Mouse (Mus musculus): ENCODE measurements at regions not wholly inside any gene's neighbourhood (a gene's known extent, or its start where the extent isn't known, plus 50 kb on each side); places are given as distances from the start of the nearest gene placed in this dataset.

- TF ChIP-seq POLR2A (IDR thresholded peaks at IDR 0.05; ENCODE audit: borderline replicate concordance, low read depth, low read length) = no peak
- TF ChIP-seq CTCF (IDR thresholded peaks at IDR 0.05; ENCODE audit: low read depth, low read length) = no peak
- Histone ChIP-seq H3K27ac (ENCODE audit: insufficient read depth, low read depth, low read length) (no peak overlapping the region), H3K4me1 (ENCODE audit: control insufficient read depth, insufficient read depth, low read length) (no peaks in the 10 kb centered on the region), H3K4me3 (ENCODE audit: insufficient read depth, low read length) (no peak overlapping the region)
These were observed 614.0 kb upstream of the Gm10131 start for GRCm38 (mm10) chr8:34725546-34725945.

GRCm38 (mm10) chr8:34709911-34710733 lies 598.6 kb upstream of the Gm10131 start:
- TF ChIP-seq POLR2A (IDR thresholded peaks at IDR 0.05; ENCODE audit: borderline replicate concordance, low read depth, low read length) = no peak
- no peak for TF ChIP-seq CTCF (IDR thresholded peaks at IDR 0.05; ENCODE audit: low read depth, low read length)
- no peak overlapping the region for H3K27ac ChIP-seq (ENCODE audit: insufficient read depth, low read depth, low read length)

GRCm38 (mm10) chr8:34709316-34709715 lies 597.8 kb upstream of the Gm10131 start:
- Histone ChIP-seq H3K27ac (ENCODE audit: insufficient read depth, low read depth, low read length) (no peak overlapping the region), H3K4me1 (ENCODE audit: control insufficient read depth, insufficient read depth, low read length) (no peaks in the 10 kb centered on the region), H3K4me3 (ENCODE audit: insufficient read depth, low read length) (no peak overlapping the region)
- TF ChIP-seq CTCF (IDR thresholded peaks at IDR 0.05; ENCODE audit: low read depth, low read length) (no peak), POLR2A (IDR thresholded peaks at IDR 0.05; ENCODE audit: borderline replicate concordance, low read depth, low read length) (no peak)

More at GRCm38 (mm10) chr8:34709911-34710733, 598.6 kb upstream of the Gm10131 start:
- Histone ChIP-seq H3K4me3 (ENCODE audit: insufficient read depth, low read length) (no peak overlapping the region), H3K4me1 (ENCODE audit: control insufficient read depth, insufficient read depth, low read length) (no peaks in the 10 kb centered on the region)

GRCm38 (mm10) chr8:34703351-34703750 lies 591.8 kb upstream of the Gm10131 start:
- H3K27ac ChIP-seq (ENCODE audit: insufficient read depth, low read depth, low read length) = no peak overlapping the region
- H3K4me1 ChIP-seq (ENCODE audit: control insufficient read depth, insufficient read depth, low read length) = peaks cover 4% of the 10 kb centered on the region
- no peak for TF ChIP-seq CTCF (IDR thresholded peaks at IDR 0.05; ENCODE audit: low read depth, low read length)
- no peak for TF ChIP-seq POLR2A (IDR thresholded peaks at IDR 0.05; ENCODE audit: borderline replicate concordance, low read depth, low read length)
- no peak overlapping the region for H3K4me3 ChIP-seq (ENCODE audit: insufficient read depth, low read length)

GRCm38 (mm10) chr8:34702806-34703205 lies 591.3 kb upstream of the Gm10131 start:
- Histone ChIP-seq H3K4me1 (ENCODE audit: control insufficient read depth, insufficient read depth, low read length) (peaks cover 4% of the 10 kb centered on the region), H3K4me3 (ENCODE audit: insufficient read depth, low read length) (no peak overlapping the region), H3K27ac (ENCODE audit: insufficient read depth, low read depth, low read length) (no peak overlapping the region)
- TF ChIP-seq CTCF (IDR thresholded peaks at IDR 0.05; ENCODE audit: low read depth, low read length) (no peak), POLR2A (IDR thresholded peaks at IDR 0.05; ENCODE audit: borderline replicate concordance, low read depth, low read length) (no peak)

- peaks cover 13% of the 10 kb centered on the region for H3K4me1 ChIP-seq (ENCODE audit: control insufficient read depth, insufficient read depth, low read length)
- TF ChIP-seq CTCF (IDR thresholded peaks at IDR 0.05; ENCODE audit: low read depth, low read length) (no peak), POLR2A (IDR thresholded peaks at IDR 0.05; ENCODE audit: borderline replicate concordance, low read depth, low read length) (no peak)
- H3K4me3 ChIP-seq (ENCODE audit: insufficient read depth, low read length) = no peak overlapping the region
- H3K27ac ChIP-seq (ENCODE audit: insufficient read depth, low read depth, low read length) = no peak overlapping the region
These were observed 587.5 kb upstream of the Gm10131 start for GRCm38 (mm10) chr8:34699015-34699414.

DNA sequence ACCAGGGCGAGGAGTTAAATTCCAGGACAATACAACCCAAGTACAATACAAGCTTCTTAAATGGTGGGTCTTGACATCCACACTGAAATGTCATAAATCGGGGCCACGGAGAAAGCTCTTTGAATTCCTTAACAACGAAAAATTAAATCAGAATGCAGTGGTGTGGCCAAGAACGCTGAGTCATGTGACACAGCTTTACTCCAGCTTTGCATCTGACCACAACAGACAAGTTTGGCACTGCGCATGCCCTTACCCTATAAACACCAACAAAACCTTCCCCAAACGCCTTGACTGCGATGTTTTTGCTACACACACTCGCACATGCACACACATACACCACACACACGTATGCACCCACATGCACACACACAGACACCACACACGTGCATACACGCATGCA lies 584.8 kb upstream of the Gm10131 start:
- Histone ChIP-seq H3K4me1 (ENCODE audit: control insufficient read depth, insufficient read depth, low read length) (peaks cover 23% of the 10 kb centered on the region), H3K27ac (ENCODE audit: insufficient read depth, low read depth, low read length) (no peak overlapping the region), H3K4me3 (ENCODE audit: insufficient read depth, low read length) (no peak overlapping the region)
- TF ChIP-seq POLR2A (IDR thresholded peaks at IDR 0.05; ENCODE audit: borderline replicate concordance, low read depth, low read length) (no peak), CTCF (IDR thresholded peaks at IDR 0.05; ENCODE audit: low read depth, low read length) (no peak)

GRCm38 (mm10) chr8:34692606-34693005 lies 581.1 kb upstream of the Gm10131 start:
- no peak overlapping the region for H3K27ac ChIP-seq (ENCODE audit: insufficient read depth, low read depth, low read length)
- no peak overlapping the region for H3K4me3 ChIP-seq (ENCODE audit: insufficient read depth, low read length)
- H3K4me1 ChIP-seq (ENCODE audit: control insufficient read depth, insufficient read depth, low read length) = peaks cover 37% of the 10 kb centered on the region
- TF ChIP-seq CTCF (IDR thresholded peaks at IDR 0.05; ENCODE audit: low read depth, low read length) (no peak), POLR2A (IDR thresholded peaks at IDR 0.05; ENCODE audit: borderline replicate concordance, low read depth, low read length) (no peak)

DNA sequence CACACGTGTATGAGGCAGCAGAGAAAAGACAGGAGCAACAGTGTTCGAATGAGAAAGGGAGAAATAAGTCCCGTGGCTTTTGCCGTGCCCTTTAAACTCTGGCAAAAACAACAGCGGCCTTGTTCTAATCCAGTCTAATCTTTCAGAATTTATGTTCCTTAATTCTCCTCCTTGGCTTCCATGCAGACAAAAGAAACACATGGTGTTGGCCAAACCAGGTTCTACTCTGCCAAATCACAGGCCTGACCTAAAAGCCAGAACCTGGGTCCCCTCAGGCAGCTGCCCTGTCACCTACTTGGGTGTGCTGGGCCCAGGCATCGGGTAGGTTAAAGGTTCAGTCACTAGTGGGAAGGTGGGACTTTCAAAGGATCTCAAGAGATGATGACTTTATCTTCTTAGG lies 580.2 kb upstream of the Gm10131 start:
- no peak overlapping the region for H3K27ac ChIP-seq (ENCODE audit: insufficient read depth, low read depth, low read length)
- peaks cover 37% of the 10 kb centered on the region for H3K4me1 ChIP-seq (ENCODE audit: control insufficient read depth, insufficient read depth, low read length)
- no peak overlapping the region for H3K4me3 ChIP-seq (ENCODE audit: insufficient read depth, low read length)
- TF ChIP-seq CTCF (IDR thresholded peaks at IDR 0.05; ENCODE audit: low read depth, low read length) (no peak), POLR2A (IDR thresholded peaks at IDR 0.05; ENCODE audit: borderline replicate concordance, low read depth, low read length) (no peak)

DNA sequence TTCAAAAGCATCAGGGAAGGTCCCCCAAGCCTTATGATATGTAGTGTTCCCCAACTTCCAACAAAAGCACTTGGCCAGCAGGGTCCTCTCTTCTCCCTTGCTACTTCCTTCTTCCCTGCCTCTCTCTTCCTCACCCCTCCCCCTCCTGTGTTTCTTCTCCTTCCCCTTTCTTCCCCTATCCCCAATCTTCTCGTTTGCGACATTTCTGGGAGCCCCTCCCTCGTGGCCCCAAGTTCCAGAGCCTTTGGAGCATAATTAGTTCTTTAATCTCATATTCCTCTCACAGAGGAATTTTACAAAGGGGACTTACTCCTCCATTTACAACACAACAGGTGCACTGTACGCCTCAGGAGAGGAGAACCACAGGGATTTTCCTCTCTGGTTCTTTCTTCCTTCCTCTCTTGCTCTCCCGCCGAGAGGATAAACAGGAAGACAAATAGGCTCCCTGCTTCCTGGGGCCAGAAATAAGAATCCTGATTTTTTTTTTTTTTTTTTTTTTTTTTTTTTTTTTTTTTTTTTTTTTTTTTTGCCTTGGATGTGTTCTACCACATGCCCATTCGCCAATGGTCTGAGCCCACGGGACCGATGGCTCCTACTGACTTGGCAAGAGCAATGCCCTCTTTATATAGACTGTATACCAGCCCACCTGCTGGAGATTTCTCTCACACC lies 578.4 kb upstream of the Gm10131 start:
- peak overlapping the region; percentile 68 for H3K27ac ChIP-seq (ENCODE audit: insufficient read depth, low read depth, low read length)

More for the DNA sequence above, 578.4 kb upstream of the Gm10131 start:
- TF ChIP-seq POLR2A (IDR thresholded peaks at IDR 0.05; ENCODE audit: borderline replicate concordance, low read depth, low read length) (no peak), CTCF (IDR thresholded peaks at IDR 0.05; ENCODE audit: low read depth, low read length) (no peak)
- peak overlapping the region; percentile 71 for H3K4me3 ChIP-seq (ENCODE audit: insufficient read depth, low read length)
- H3K4me1 ChIP-seq (ENCODE audit: control insufficient read depth, insufficient read depth, low read length) = peaks cover 31% of the 10 kb centered on the region
